Comparison of ENCODE assay signal across 10 mouse cellular contexts in genomic region chr6:91159047-91159446, GRCm38 (mm10). TPM values are rescaled to one million over a fixed set of nuclear protein-coding genes. Genes with fewer than 3 reads are reported as not detected.
DNase-seq lines count a peak whose midpoint lies in the region; ATAC-seq and TF ChIP-seq lines count a peak whose summit lies in the region.
"Had no signal": no experiment of that assay in that cellular context is flagged by ENCODE, and none has a peak within 500 bp of the region (broad histone marks: within the 10 kb centered on the region; RNA-seq: fewer than 3 reads in every experiment).

No protein-coding gene starts in this region.

- no peaks in the 10 kb centered on the region for H3K27me3 ChIP-seq in stomach, embryonic 15.5 days (replicated peaks)
- no peaks in the 10 kb centered on the region for H3K27me3 ChIP-seq in stomach, postnatal 0 days (ENCODE audit: control insufficient read depth, insufficient read depth, low read length)
- H3K27me3 ChIP-seq in liver, embryonic 14.5 days (ENCODE audit: control insufficient read depth, insufficient read depth, low read length), result no peaks in the 10 kb centered on the region

- 74% methylated on average over 9 of the region's 9 CpGs for WGBS in stomach, embryonic 15.5 days
- WGBS in stomach, postnatal 0 days, result 84% methylated on average over 9 of the region's 9 CpGs
- 30% methylated on average over 9 of the region's 9 CpGs for WGBS in liver, embryonic 14.5 days (ENCODE audit: insufficient replicate concordance)

- no peak for DNase-seq in gastrocnemius, adult 2 months
- no peak for DNase-seq in gastrocnemius, adult 8-10 months (ENCODE audit: low spot score in 2 of 2)
- DNase-seq in stomach, postnatal 0 days (ENCODE audit: low spot score), result no peak
- DNase-seq in liver, embryonic 14.5 days (ENCODE audit: low read depth in 3 of 3, low spot score in 3 of 3), result no peak
- no peak for DNase-seq in frontal cortex, postnatal 14 days (ENCODE audit: low spot score in 2 of 2)
- DNase-seq in adrenal gland, postnatal 14 days, result no peak
- DNase-seq in gastrocnemius, postnatal 14 days, result no peak
- DNase-seq: cerebellum, adult 8-10 months; lung, adult 2 months had no signal

- no peak for TF ChIP-seq EP300 in stomach, postnatal 0 days (optimal IDR thresholded peaks at IDR 0.05)
- TF ChIP-seq EP300 in liver, embryonic 14.5 days (IDR thresholded peaks at IDR 0.05; ENCODE audit: low read depth), result no peak

- H3K9me3 ChIP-seq in stomach, embryonic 15.5 days, result no peaks in the 10 kb centered on the region
- H3K9me3 ChIP-seq in stomach, postnatal 0 days (ENCODE audit: control insufficient read depth, low read length), result no peaks in the 10 kb centered on the region
- no peaks in the 10 kb centered on the region for H3K9me3 ChIP-seq in liver, embryonic 14.5 days (ENCODE audit: control insufficient read depth, low read length)

- no peak for ATAC-seq in stomach, embryonic 15.5 days (ENCODE audit: insufficient read depth, low FRiP score, low read depth)
- ATAC-seq in stomach, postnatal 0 days (ENCODE audit: low FRiP score, low TSS enrichment), result no peak
- peak; percentile 16; the same call in 1 of the 2 replicates for ATAC-seq in liver, embryonic 14.5 days (ENCODE audit: insufficient read depth)

- H3K4me2 ChIP-seq in stomach, embryonic 15.5 days, result peak overlapping the region; percentile 24; the same call in 1 of the 2 replicates
- no peak overlapping the region for H3K4me2 ChIP-seq in stomach, postnatal 0 days (replicated peaks; ENCODE audit: low read depth)
- peak overlapping the region; percentile 82 for H3K4me2 ChIP-seq in liver, embryonic 14.5 days (ENCODE audit: low read depth)

- 0 out of 2 replicates have a peak, but pooled peaks cover 2% of the 10 kb centered on the region for H3K36me3 ChIP-seq in stomach, embryonic 15.5 days
- no peaks in the 10 kb centered on the region for H3K36me3 ChIP-seq in stomach, postnatal 0 days (ENCODE audit: control insufficient read depth, insufficient read depth, low read length)
- no peaks in the 10 kb centered on the region for H3K36me3 ChIP-seq in liver, embryonic 14.5 days (replicated peaks; ENCODE audit: control insufficient read depth, insufficient read depth, low read depth)

- peaks cover 14% of the 10 kb centered on the region for H3K4me1 ChIP-seq in stomach, embryonic 15.5 days
- H3K4me1 ChIP-seq in stomach, postnatal 0 days (replicated peaks; ENCODE audit: control insufficient read depth, insufficient read depth), result peaks cover 3% of the 10 kb centered on the region; the same call in 1 of the 2 replicates
- H3K4me1 ChIP-seq in liver, embryonic 14.5 days (replicated peaks; ENCODE audit: control insufficient read depth in 2 of 2, insufficient read depth in 2 of 2, low read length in 1 of 2), result peaks cover 81 to 83% of the 10 kb centered on the region in 2 experiments

- intact Hi-C loops in gastrocnemius, adult 2 months (cut with DNase I), result no loop called here
- intact Hi-C loops in gastrocnemius, postnatal 14 days (cut with DNase I; ENCODE audit: low total_unique reads), result no loop called here

- no peak overlapping the region for H3K9ac ChIP-seq in stomach, embryonic 15.5 days
- no peak overlapping the region for H3K9ac ChIP-seq in stomach, postnatal 0 days (ENCODE audit: low read length)
- H3K9ac ChIP-seq in liver, embryonic 14.5 days (replicated peaks), result peak overlapping the region; percentile 80

- H3K4me3 ChIP-seq in gastrocnemius, adult 2 months, result no peak overlapping the region
- H3K4me3 ChIP-seq in stomach, embryonic 15.5 days (replicated peaks), result no peak overlapping the region
- H3K4me3 ChIP-seq in stomach, postnatal 0 days (ENCODE audit: low read depth, low read length), result no peak overlapping the region
- H3K4me3 ChIP-seq in liver, embryonic 14.5 days (ENCODE audit: insufficient read depth in 1 of 2, low read depth in 2 of 2, low read length in 2 of 2), result peak overlapping the region; percentile 28 to 75

- no peak for TF ChIP-seq CTCF in gastrocnemius, adult 2 months (IDR thresholded peaks at IDR 0.05)
- no peak for TF ChIP-seq CTCF in stomach, postnatal 0 days (IDR thresholded peaks at IDR 0.05; ENCODE audit: low read depth)
- 0 out of 2 replicates have a peak, but pooled peaks have one; percentile 20 for TF ChIP-seq CTCF in liver, embryonic 14.5 days (IDR thresholded peaks at IDR 0.05; ENCODE audit: low read depth)

- H3K27ac ChIP-seq in gastrocnemius, adult 2 months, result peak overlapping the region; percentile 28; the same call in 1 of the 2 replicates
- 0 out of 2 replicates have a peak overlapping the region, but pooled peaks have one; percentile 11 for H3K27ac ChIP-seq in stomach, embryonic 15.5 days
- H3K27ac ChIP-seq in stomach, postnatal 0 days (replicated peaks), result no peak overlapping the region
- H3K27ac ChIP-seq in liver, embryonic 14.5 days, result peak overlapping the region; percentile 90

RNA-seq across cellular contexts. Expression of gene Hdac11, which starts 2.6 kb away (rescaled TPM):
- total RNA-seq in gastrocnemius, adult 2 months (2021), result 1 to 10 TPM; 5.1 to 6.5 TPM
- 1 to 10 TPM; 7.0 to 9.6 (median 8.6) TPM for total RNA-seq in gastrocnemius, adult 8-10 months (2022)
- polyA plus RNA-seq in stomach, embryonic 15.5 days (2015; fragmentation: Nextera tagmentation; extraction: Ambion mirVana), result 9.9 and 12.0 TPM in 2 replicates
- 6.5 and 7.1 TPM in 2 replicates for polyA plus RNA-seq in stomach, postnatal 0 days (2015; fragmentation: Nextera tagmentation; extraction: Ambion mirVana)
- 9.2 and 12.1 TPM in 2 replicates for polyA plus RNA-seq in liver, embryonic 14.5 days (2012; rRNA removed)
- polyA plus RNA-seq in liver, embryonic 14.5 days (2014; fragmentation: Nextera tagmentation; extraction: Ambion mirVana), result 4.8 and 6.0 TPM in 2 replicates
- total RNA-seq in adrenal gland, postnatal 14 days (2021), result 6.3 and 7.4 TPM in 2 replicates
- total RNA-seq in gastrocnemius, postnatal 14 days (2021), result 1 to 10 TPM; 6.4 to 6.9 TPM

RNA-seq across cellular contexts. Expression of gene Nup210, which starts 42.4 kb away (rescaled TPM):
- 10 to 100 TPM; 18.8 to 31.7 TPM for total RNA-seq in gastrocnemius, adult 2 months (2021)
- 10 to 100 TPM; 20.1 to 27.6 (median 21.6) TPM for total RNA-seq in gastrocnemius, adult 8-10 months (2022)
- 14.3 and 16.2 TPM in 2 replicates for polyA plus RNA-seq in stomach, embryonic 15.5 days (2015; fragmentation: Nextera tagmentation; extraction: Ambion mirVana)
- polyA plus RNA-seq in stomach, postnatal 0 days (2015; fragmentation: Nextera tagmentation; extraction: Ambion mirVana), result 2.2 and 2.4 TPM in 2 replicates
- polyA plus RNA-seq in liver, embryonic 14.5 days (2012; rRNA removed), result 24.4 and 32.4 TPM in 2 replicates
- polyA plus RNA-seq in liver, embryonic 14.5 days (2014; fragmentation: Nextera tagmentation; extraction: Ambion mirVana), result 35.1 and 38.5 TPM in 2 replicates
- total RNA-seq in adrenal gland, postnatal 14 days (2021), result 9.4 and 16.7 TPM in 2 replicates
- 10 to 100 TPM; 16.9 to 18.1 TPM for total RNA-seq in gastrocnemius, postnatal 14 days (2021)

RNA-seq across cellular contexts. Expression of gene Fbln2, which starts 53.2 kb away (rescaled TPM):
- total RNA-seq in gastrocnemius, adult 2 months (2021), result 10 to 100 TPM; 43.6 to 64.7 TPM
- total RNA-seq in gastrocnemius, adult 8-10 months (2022), result 10 to 100 TPM; 27.5 to 46.3 (median 36.2) TPM
- polyA plus RNA-seq in stomach, embryonic 15.5 days (2015; fragmentation: Nextera tagmentation; extraction: Ambion mirVana), result 51.7 and 58.1 TPM in 2 replicates
- polyA plus RNA-seq in stomach, postnatal 0 days (2015; fragmentation: Nextera tagmentation; extraction: Ambion mirVana), result 29.5 and 32.1 TPM in 2 replicates
- 4.0 and 5.1 TPM in 2 replicates for polyA plus RNA-seq in liver, embryonic 14.5 days (2012; rRNA removed)
- 4.3 and 4.4 TPM in 2 replicates for polyA plus RNA-seq in liver, embryonic 14.5 days (2014; fragmentation: Nextera tagmentation; extraction: Ambion mirVana)
- 32.3 and 38.2 TPM in 2 replicates for total RNA-seq in adrenal gland, postnatal 14 days (2021)
- total RNA-seq in gastrocnemius, postnatal 14 days (2021), result 10 to 100 TPM; 62.5 to 62.6 TPM

Comparison
In these comparisons a context has a peak if more than half of its experiments do, and no peak if none do; other contexts are left out.
1. H3K4me3 ChIP-seq: peak in liver, embryonic 14.5 days (2 of 2); none in gastrocnemius, adult 2 months (single experiment), stomach, embryonic 15.5 days (single experiment) and stomach, postnatal 0 days (single experiment).